Mouse (Mus musculus) hindbrain, embryonic 16.5 days (tissue): Measurements from ENCODE around the gene Kat2b. TPM values are rescaled to one million over a fixed set of nuclear protein-coding genes. Genes with fewer than 3 reads are reported as not detected.
A peak's percentile ranks its signal among the peaks of the same experiment; 100 is the strongest.

Source experiments
- ATAC-seq: fragments of 200-750 bp; cut with Nextera tagmentation; 2 replicates; pipeline ENCODE4 v1.8.0; 2017; ENCODE audit warnings: moderate TSS enrichment, moderate library complexity
- H3K27ac ChIP-seq: fragments of 300-500 bp; sonication (generic); 2 replicates; pipeline ENCODE4 v1.5.1; 2014; ENCODE audit warnings: low read depth, mild to moderate bottlenecking, control low read depth, low read length, moderate library complexity
- H3K27me3 ChIP-seq: fragments of 300-500 bp; sonication (generic); replicated peaks from 2 replicates; pipeline ENCODE4 v1.6.1; 2014; ENCODE audit warnings: low read length; ENCODE audit not compliant: control insufficient read depth, insufficient read depth
- H3K36me3 ChIP-seq: fragments of 300-500 bp; sonication (generic); 2 replicates; pipeline ENCODE4 v1.6.1; 2014; ENCODE audit warnings: mild to moderate bottlenecking, low read length, moderate library complexity, mixed read lengths; ENCODE audit not compliant: control insufficient read depth, insufficient read depth
- H3K4me1 ChIP-seq: fragments of 300-500 bp; sonication (generic); 2 replicates; pipeline ENCODE4 v1.6.1; 2014; ENCODE audit warnings: low read depth, low read length; ENCODE audit not compliant: control insufficient read depth, insufficient read depth
- H3K4me2 ChIP-seq: fragments of 300-500 bp; sonication (generic); 2 replicates; pipeline ENCODE4 v1.6.1; 2014; ENCODE audit warnings: mild to moderate bottlenecking, low read length, control low read depth, moderate library complexity
- H3K4me3 ChIP-seq: fragments of 300-500 bp; sonication (generic); 2 replicates; pipeline ENCODE4 v1.5.1; 2014; ENCODE audit warnings: mild to moderate bottlenecking, low read length, control low read depth, moderate library complexity
- H3K9ac ChIP-seq: fragments of 300-500 bp; sonication (generic); 2 replicates; pipeline ENCODE4 v1.6.1; 2014; ENCODE audit warnings: low read depth, mild to moderate bottlenecking, control low read depth, low read length, moderate library complexity
- H3K9me3 ChIP-seq: fragments of 300-500 bp; sonication (generic); 2 replicates; pipeline ENCODE4 v1.6.1; 2014; ENCODE audit warnings: mild to moderate bottlenecking, low read length, moderate library complexity; ENCODE audit not compliant: control insufficient read depth
- WGBS: fragments of 180-500 bp; shearing (Covaris S2); extraction: QIAGEN DNeasy Blood & Tissue Kit; methylation state at CpG from one replicate; pipeline ENCODE4 v1.1.7; 2014; 5-methylcytosine and 5-hydroxymethylcytosine counted together
- polyA plus RNA-seq: library from polyadenylated mRNA; unstranded; fragments of >200 nt; fragmentation: Nextera tagmentation; extraction: Ambion mirVana; gene quantifications from 2 replicates; pipeline ENCODE4 v1.2.1, GENCODE M21; 2015

Gene Kat2b
- polyA plus RNA-seq, 1 experiment from 2014 or later = 4.6 TPM

DNA sequence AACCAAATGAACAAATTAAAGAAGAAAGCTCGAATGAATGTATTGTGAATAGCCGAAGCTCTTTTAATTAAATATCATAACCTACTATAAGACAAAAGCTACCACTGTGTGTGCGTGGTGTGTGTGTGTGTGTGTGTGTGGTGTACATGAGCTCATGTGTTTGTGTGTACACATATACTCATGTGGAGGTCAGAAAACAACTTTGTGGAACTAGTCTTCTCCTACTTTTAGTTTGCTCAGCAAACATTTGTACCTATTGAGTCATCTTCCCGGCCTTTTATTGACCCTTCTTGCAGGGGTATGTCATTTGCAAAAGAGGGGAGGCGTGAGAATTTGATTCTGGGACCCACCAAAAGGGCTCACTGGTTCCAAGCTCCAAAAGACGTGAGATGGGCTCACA is 11.6 kb downstream of the Kat2b start:
- no peaks in the 10 kb centered on the region for H3K9me3 ChIP-seq
- H3K36me3 ChIP-seq = no peaks in the 10 kb centered on the region
- WGBS = 75% methylated on average over 6 of the region's 6 CpGs
- no peak overlapping the region for H3K27ac ChIP-seq
- no peak overlapping the region for H3K9ac ChIP-seq
- H3K27me3 ChIP-seq = no peaks in the 10 kb centered on the region
- no peak overlapping the region for H3K4me3 ChIP-seq
- no peak for ATAC-seq
- H3K4me2 ChIP-seq = no peak overlapping the region
- H3K4me1 ChIP-seq = no peaks in the 10 kb centered on the region

DNA sequence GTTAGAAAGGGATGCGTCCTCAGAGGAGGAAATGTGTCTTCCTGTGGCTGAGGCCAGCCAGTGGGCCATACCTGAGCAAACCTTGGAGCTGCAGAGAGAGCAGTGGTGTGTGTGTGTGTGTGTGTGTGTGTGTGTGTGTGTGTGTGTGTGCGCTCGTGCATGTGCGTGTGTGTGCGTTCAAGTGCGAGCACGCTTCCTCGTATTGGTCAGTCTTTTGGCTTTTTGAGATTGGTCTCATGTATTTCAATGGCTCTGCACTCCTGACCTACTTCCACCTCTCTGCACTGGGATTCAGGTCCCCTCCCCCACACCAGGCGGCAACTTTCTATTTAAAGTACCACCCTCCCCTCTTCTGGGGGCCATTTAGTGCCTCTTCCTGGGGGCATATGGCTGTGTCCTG is 12.1 kb downstream of the Kat2b start:
- H3K27ac ChIP-seq = no peak overlapping the region
- ATAC-seq = no peak
- no peak overlapping the region for H3K9ac ChIP-seq
- 55% methylated on average over 6 of the region's 9 CpGs for WGBS
- no peaks in the 10 kb centered on the region for H3K9me3 ChIP-seq
- H3K4me3 ChIP-seq = no peak overlapping the region
- H3K36me3 ChIP-seq = no peaks in the 10 kb centered on the region
- H3K27me3 ChIP-seq = no peaks in the 10 kb centered on the region
- no peaks in the 10 kb centered on the region for H3K4me1 ChIP-seq
- H3K4me2 ChIP-seq = no peak overlapping the region

DNA sequence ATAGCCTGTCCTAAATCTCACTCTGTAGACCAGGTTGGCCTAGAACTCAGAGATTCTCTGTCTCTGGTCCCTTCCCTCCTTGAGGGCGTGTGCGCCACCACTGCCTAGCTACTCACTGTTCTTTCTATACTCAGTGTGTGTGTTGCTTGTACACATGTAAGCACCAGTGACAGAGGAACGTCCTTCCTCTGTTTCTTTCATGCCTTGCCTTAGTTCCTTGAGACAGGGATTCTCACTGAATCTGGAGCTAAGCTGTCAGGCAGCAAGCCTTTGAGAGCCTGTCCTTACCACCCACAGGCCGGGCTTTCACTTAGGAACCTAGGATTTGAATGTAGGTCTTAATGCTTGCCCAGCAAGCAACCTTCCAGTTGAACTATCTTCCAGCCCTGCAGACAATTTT is 13.0 kb downstream of the Kat2b start:
- Histone ChIP-seq H3K9me3 (no peaks in the 10 kb centered on the region), H3K27me3 (no peaks in the 10 kb centered on the region), H3K27ac (no peak overlapping the region), H3K4me3 (no peak overlapping the region), H3K4me2 (no peak overlapping the region), H3K9ac (no peak overlapping the region), H3K4me1 (no peaks in the 10 kb centered on the region), H3K36me3 (no peaks in the 10 kb centered on the region)
- WGBS = 62% methylated on average over 4 of the region's 4 CpGs
- ATAC-seq = no peak

DNA sequence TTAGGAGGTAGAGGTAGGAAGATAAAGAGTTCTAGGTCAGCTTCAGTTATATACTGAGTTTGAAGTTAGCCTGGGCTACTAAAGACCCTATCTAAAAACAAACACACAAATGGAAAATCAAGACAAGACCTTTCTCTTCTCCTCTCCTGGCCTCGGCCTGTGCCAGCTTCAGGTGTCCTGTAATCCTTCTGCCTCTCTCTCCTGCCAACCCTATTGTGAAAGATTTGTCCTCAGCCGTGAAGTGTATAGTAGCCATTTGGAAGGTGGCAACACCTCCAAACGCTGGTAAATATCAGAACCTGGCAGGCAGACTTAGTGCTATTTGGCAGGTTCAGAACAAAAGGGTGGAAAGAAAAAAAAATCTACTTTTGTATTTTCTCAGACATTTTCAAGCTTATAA is 13.6 kb downstream of the Kat2b start:
- no peak overlapping the region for H3K4me3 ChIP-seq
- WGBS = 81% methylated on average over 3 of the region's 3 CpGs
- no peak for ATAC-seq
- H3K27ac ChIP-seq = no peak overlapping the region
- no peaks in the 10 kb centered on the region for H3K36me3 ChIP-seq
- H3K9me3 ChIP-seq = no peaks in the 10 kb centered on the region
- H3K4me2 ChIP-seq = no peak overlapping the region
- H3K4me1 ChIP-seq = no peaks in the 10 kb centered on the region
- H3K27me3 ChIP-seq = no peaks in the 10 kb centered on the region
- no peak overlapping the region for H3K9ac ChIP-seq

DNA sequence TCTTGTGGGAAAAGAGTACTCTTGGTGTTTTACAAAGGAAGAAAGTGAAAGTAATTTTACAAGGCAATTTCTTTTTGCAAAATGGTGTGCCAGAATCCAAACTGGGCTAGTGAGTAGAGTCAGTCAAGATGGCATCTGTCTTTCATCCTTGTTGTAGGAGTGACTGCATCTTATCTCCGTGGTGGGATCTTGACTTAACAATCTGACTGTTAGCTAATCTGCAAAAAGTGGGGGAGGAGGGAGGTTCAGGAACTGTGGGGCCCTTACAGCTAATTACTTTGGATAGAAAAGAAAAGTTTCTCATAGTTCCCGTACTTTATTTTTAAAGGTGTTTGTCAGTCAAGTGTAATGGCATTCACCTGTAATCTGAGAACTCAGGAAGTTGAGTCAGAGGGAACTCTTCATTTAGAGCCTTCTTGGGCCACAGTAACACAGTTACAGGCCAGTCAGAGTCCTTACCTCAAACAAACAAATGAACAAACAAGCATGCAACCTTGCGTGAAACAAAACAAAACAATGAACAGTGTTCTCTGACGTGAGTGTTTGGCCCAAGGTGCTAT is 15.4 kb downstream of the Kat2b start:
- no peaks in the 10 kb centered on the region for H3K27me3 ChIP-seq
- H3K36me3 ChIP-seq = no peaks in the 10 kb centered on the region
- 73% methylated on average over 4 of the region's 4 CpGs for WGBS
- no peak overlapping the region for H3K4me3 ChIP-seq
- peaks cover 6% of the 10 kb centered on the region for H3K4me1 ChIP-seq
- H3K9ac ChIP-seq = no peak overlapping the region
- H3K4me2 ChIP-seq = no peak overlapping the region
- H3K27ac ChIP-seq = no peak overlapping the region
- no peaks in the 10 kb centered on the region for H3K9me3 ChIP-seq
- no peak for ATAC-seq

DNA sequence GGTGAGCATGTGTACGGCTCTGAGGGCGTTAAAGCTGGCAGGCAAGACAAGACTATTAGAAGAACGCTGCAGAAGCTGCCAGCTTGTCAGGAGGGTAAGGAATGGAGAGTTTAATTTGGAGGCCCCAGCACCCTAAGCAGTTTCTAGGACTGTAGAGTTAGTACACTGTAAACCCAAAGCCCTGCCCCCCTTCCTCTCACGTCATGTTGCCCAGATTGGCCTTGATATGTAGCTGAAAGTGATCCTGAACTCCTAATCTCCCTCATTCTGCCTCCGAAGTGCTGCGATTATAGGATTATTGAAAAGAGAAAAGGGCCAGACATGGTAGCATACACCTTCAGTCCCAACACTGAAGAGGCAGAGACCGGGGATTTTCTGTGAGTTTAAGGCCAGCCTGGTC is 16.1 kb downstream of the Kat2b start:
- peaks cover 13% of the 10 kb centered on the region for H3K4me1 ChIP-seq
- no peak overlapping the region for H3K9ac ChIP-seq
- H3K27me3 ChIP-seq = no peaks in the 10 kb centered on the region
- H3K4me3 ChIP-seq = no peak overlapping the region
- H3K36me3 ChIP-seq = no peaks in the 10 kb centered on the region
- no peak overlapping the region for H3K27ac ChIP-seq
- H3K4me2 ChIP-seq = no peak overlapping the region
- no peaks in the 10 kb centered on the region for H3K9me3 ChIP-seq
- no peak for ATAC-seq
- 84% methylated on average over 7 of the region's 7 CpGs for WGBS

DNA sequence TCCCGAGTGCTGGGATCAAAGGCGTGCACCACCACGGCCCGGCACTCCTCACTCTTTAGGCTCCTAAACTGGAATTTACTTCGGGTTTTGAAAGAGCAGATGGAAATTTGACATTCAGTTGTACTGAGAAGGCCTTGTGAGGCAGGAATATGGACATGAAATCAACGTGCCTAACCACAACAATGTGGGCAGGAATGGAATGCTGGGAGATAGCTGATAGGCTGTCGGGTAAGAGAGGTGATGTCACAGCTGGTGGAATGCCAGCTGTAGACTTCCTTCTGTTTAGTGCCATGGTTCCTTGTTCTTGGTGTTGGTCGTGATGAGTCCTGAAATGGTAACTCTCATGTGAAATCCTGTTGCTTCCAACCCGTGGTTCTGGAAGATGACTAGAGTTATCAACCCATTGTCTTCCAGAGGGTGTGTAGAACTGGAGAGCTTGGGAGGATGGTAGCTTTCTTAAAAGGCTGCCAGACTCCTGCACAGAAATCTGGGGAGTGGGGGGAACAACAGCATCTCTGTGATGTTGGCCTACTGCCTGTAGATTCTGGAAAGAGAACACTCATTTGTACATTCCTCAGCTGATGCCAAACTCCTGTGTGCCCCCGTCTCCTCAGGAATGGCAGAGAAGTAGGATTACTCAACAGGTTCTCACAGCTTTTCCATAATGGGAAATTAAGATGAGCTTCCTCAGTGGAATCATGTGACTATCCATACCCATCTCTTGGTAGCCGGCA is 17.4 kb downstream of the Kat2b start:
- Histone ChIP-seq H3K27me3 (no peaks in the 10 kb centered on the region), H3K4me1 (peaks cover 14% of the 10 kb centered on the region), H3K9me3 (no peaks in the 10 kb centered on the region), H3K9ac (no peak overlapping the region), H3K27ac (no peak overlapping the region), H3K4me2 (no peak overlapping the region), H3K36me3 (no peaks in the 10 kb centered on the region), H3K4me3 (no peak overlapping the region)
- WGBS = 88% methylated on average over 11 of the region's 11 CpGs
- no peak for ATAC-seq

DNA sequence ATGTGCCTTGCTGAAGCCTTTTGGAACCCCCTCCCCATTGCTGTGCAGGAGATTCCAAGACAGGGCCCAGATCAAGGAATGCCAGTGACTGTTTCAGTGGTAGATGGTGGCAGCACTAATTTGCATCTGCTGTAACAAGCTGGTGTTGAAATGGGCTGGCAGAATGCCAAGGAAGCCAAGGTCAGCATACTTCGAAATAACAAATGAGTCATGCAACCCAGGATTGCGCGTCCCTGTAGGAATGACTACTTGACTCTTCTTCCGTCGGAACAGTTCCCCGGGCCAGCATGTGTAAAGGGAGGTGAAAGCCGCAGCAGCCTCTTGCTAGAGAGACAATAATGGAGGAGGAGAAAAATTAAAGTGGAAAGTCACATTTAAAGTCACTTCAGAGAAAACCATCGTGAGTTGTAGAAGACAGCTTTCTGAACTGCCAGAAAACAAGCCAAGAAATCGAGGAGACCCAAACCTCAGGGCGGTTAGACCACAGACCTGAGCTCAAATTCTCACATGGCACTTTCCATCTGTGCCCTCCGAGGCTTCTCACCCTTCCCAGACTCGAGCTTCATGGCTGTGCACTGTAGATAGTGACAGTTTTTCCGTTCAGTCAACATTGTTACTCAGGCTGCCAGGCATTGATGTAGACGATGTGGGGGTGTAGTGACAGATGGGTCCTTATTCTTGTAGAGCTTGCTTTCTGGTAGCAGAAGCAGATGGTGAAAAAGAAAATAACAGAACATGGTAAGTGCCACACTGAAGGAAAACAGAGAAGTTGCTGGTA is 20.6 kb downstream of the Kat2b start:
- peak overlapping the region; percentile 45; the same call in 1 of the 2 replicates for H3K27ac ChIP-seq
- peak; percentile 79 for ATAC-seq
- WGBS = 25% methylated on average over 14 of the region's 14 CpGs
- no peak overlapping the region for H3K9ac ChIP-seq
- H3K4me3 ChIP-seq = no peak overlapping the region
- H3K4me1 ChIP-seq = peaks cover 14% of the 10 kb centered on the region
- H3K4me2 ChIP-seq = peak overlapping the region; percentile 22
- H3K27me3 ChIP-seq = no peaks in the 10 kb centered on the region
- no peaks in the 10 kb centered on the region for H3K36me3 ChIP-seq
- H3K9me3 ChIP-seq = no peaks in the 10 kb centered on the region

DNA sequence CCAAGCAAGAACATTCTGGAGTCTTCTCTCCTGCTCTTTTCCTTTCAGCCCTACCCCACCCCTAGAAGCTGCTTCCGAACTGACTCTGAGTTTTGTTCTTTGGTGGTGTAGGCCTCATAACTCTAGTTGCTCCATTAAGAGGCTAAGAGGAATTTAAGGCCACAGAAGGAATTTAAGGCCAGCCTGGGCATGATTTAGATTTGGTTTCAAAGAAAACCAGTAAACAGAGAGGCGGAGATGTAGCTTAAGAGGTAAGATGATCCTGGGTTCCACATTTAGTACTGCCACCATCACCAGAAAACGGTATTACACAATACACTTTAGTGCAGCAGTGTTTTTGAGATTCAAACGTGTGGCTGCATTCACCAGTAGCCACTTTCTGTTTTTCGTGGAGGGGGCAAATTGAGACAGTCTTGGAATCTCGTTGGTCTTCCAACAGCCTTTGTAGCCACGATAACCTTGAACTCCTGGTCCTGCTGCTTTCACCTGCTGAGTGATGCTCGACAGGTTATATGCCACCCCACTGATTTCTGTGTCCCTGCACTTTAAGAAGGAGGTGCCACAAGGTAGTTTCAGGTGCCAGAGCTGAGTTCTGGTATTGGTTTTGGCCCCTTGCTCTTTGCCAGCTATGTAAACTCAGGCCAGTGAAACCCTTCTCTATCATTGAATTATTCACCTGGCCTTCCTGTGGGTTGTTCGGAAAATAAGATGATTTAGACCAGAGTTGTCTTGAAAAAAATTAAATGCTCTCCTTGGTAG is 21.6 kb downstream of the Kat2b start:
- ATAC-seq = no peak
- no peak overlapping the region for H3K9ac ChIP-seq
- H3K36me3 ChIP-seq = no peaks in the 10 kb centered on the region
- H3K9me3 ChIP-seq = no peaks in the 10 kb centered on the region
- WGBS = 89% methylated on average over 9 of the region's 9 CpGs
- H3K27ac ChIP-seq = no peak overlapping the region
- H3K4me3 ChIP-seq = no peak overlapping the region
- H3K27me3 ChIP-seq = no peaks in the 10 kb centered on the region
- H3K4me1 ChIP-seq = peaks cover 14% of the 10 kb centered on the region
- no peak overlapping the region for H3K4me2 ChIP-seq
